Mouse (Mus musculus) lung, postnatal 0 days (tissue): ENCODE data around the gene Rnf186.

Experiments
- CTCF ChIP-seq: IDR thresholded peaks from 2 replicates; pipeline ENCODE4 v1.5.1; 2016; ENCODE audit warnings: antibody characterized with exemption, mild to moderate bottlenecking
- EP300 ChIP-seq: IDR thresholded peaks from 2 replicates; pipeline ENCODE4 v1.6.1; 2016; ENCODE audit warnings: antibody characterized with exemption, mild to moderate bottlenecking, control low read depth

DNA sequence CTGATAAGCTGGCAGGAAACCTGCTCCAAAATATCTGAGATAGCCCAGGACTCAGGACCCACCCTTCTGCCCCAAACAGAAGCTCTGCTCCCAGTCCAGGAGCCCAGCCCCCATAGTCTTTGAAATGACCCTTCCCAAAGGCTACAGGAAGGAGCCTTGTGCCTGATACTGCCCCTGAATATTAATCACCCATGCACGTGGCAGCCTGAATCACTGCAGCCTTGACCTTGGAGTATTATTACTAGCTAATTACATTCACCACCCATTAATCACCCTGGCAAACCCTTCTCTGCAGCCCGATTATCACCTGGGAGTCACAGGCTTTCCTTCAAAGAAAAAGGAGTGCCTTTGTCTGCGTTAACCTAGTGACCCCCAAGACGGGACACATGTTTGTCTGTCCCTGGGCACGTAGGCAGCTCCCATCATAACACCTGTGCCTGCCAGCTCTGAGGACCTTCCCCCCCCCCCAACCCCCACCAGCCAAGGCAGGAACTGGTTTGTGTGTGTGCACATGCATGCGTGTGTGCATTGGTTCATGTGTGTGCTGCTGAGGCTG lies 41.1 kb downstream of the Rnf186 start:
- no peak for TF ChIP-seq CTCF
- TF ChIP-seq EP300 = no peak
